Mouse (Mus musculus) intestine, embryonic 16.5 days (tissue): ENCODE measurements around the gene Mpeg1. TPM values are rescaled to one million over a fixed set of nuclear protein-coding genes. Genes with fewer than 3 reads are reported as not detected.

Experiments used
- ATAC-seq: fragments of 200-750 bp; cut with Nextera tagmentation; 2 replicates; pipeline ENCODE4 v1.8.0; 2017; ENCODE audit warnings: moderate TSS enrichment, moderate library complexity
- H3K27ac ChIP-seq: fragments of 300-500 bp; sonication (generic); 2 replicates; pipeline ENCODE4 v1.5.1; 2014; ENCODE audit warnings: mild to moderate bottlenecking, low read length
- H3K27me3 ChIP-seq: fragments of 300-500 bp; sonication (generic); replicated peaks from 2 replicates; pipeline ENCODE4 v1.6.1; 2014; ENCODE audit warnings: low read length, control low read depth, mixed read lengths; ENCODE audit not compliant: control insufficient read depth, insufficient read depth
- H3K36me3 ChIP-seq: fragments of 300-500 bp; sonication (generic); 2 replicates; pipeline ENCODE4 v1.6.1; 2014; ENCODE audit warnings: low read length, control low read depth; ENCODE audit not compliant: control insufficient read depth, insufficient read depth
- H3K4me1 ChIP-seq: fragments of 300-500 bp; sonication (generic); 2 replicates; pipeline ENCODE4 v1.6.1; 2014; ENCODE audit warnings: low read length, control low read depth, mixed read lengths; ENCODE audit not compliant: control insufficient read depth, insufficient read depth
- H3K4me2 ChIP-seq: fragments of 300-500 bp; sonication (generic); 2 replicates; pipeline ENCODE4 v1.6.1; 2014; ENCODE audit warnings: low read depth, low read length, control low read depth
- H3K4me3 ChIP-seq: fragments of 300-500 bp; sonication (generic); 2 replicates; pipeline ENCODE4 v1.5.1; 2014; ENCODE audit warnings: mild to moderate bottlenecking, low read length
- H3K9ac ChIP-seq: fragments of 300-500 bp; sonication (generic); 2 replicates; pipeline ENCODE4 v1.6.1; 2014; ENCODE audit warnings: low read depth, low read length
- H3K9me3 ChIP-seq: fragments of 300-500 bp; sonication (generic); 2 replicates; pipeline ENCODE4 v1.6.1; 2016; ENCODE audit warnings: low read length, control low read depth; ENCODE audit not compliant: control insufficient read depth
- WGBS: fragments of 180-500 bp; shearing (Covaris S2); extraction: QIAGEN DNeasy Blood & Tissue Kit; methylation state at CpG from one replicate; pipeline ENCODE4 v1.1.7; 2014; 5-methylcytosine and 5-hydroxymethylcytosine counted together
- polyA plus RNA-seq: library from polyadenylated mRNA; unstranded; fragments of >200 nt; fragmentation: Nextera tagmentation; extraction: Ambion mirVana; gene quantifications from 2 replicates; pipeline ENCODE4 v1.2.1, GENCODE M21; 2015

The Mpeg1 gene
- polyA plus RNA-seq, 1 experiment from 2014 or later = 0.97 TPM

DNA sequence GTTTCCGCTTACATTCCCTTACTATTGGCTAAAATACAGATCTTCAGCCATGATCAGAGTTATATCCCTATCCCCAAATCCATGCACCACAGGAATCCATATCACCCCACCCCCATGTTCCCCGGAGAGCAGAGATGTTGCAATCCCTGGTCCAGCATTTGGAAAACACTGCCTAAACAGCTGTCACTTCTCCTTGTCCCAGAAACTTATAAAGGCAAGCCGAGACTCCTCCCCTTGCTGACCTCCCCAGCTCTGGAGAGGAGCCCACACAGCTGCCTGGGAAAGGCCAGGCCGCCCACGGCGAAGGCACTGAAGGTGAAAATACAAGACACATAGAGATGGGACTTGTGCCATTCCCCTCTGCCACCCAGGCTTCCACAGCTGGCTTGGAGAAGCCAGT, 26.3 kb downstream of the Mpeg1 start:
- no peak overlapping the region for H3K9ac ChIP-seq
- WGBS = 60% methylated on average over 6 of the region's 6 CpGs

GRCm38 (mm10) chr19:12487511-12488204, 27.1 kb downstream of the Mpeg1 start:
- H3K27me3 ChIP-seq = no peaks in the 10 kb centered on the region
- H3K27ac ChIP-seq = peak overlapping the region; percentile 95
- H3K9me3 ChIP-seq = no peaks in the 10 kb centered on the region
- no peak overlapping the region for H3K4me2 ChIP-seq
- WGBS = 75% methylated on average over 12 of the region's 12 CpGs
- peaks cover 22% of the 10 kb centered on the region for H3K36me3 ChIP-seq
- ATAC-seq = peak; percentile 9
- no peak overlapping the region for H3K4me3 ChIP-seq
- H3K4me1 ChIP-seq = peaks cover 42% of the 10 kb centered on the region
- no peak overlapping the region for H3K9ac ChIP-seq

More for the DNA sequence above, 26.3 kb downstream of the Mpeg1 start:
- H3K27me3 ChIP-seq = no peaks in the 10 kb centered on the region
- no peak overlapping the region for H3K4me2 ChIP-seq
- ATAC-seq = peak; percentile 16
- no peak overlapping the region for H3K4me3 ChIP-seq
- peaks cover 20% of the 10 kb centered on the region for H3K36me3 ChIP-seq
- no peaks in the 10 kb centered on the region for H3K9me3 ChIP-seq
- peak overlapping the region; percentile 95 for H3K27ac ChIP-seq
- peaks cover 42% of the 10 kb centered on the region for H3K4me1 ChIP-seq

GRCm38 (mm10) chr19:12488205-12488966, 27.8 kb downstream of the Mpeg1 start:
- peak overlapping the region; percentile 44 for H3K4me2 ChIP-seq
- peak overlapping the region; percentile 59 for H3K9ac ChIP-seq

DNA sequence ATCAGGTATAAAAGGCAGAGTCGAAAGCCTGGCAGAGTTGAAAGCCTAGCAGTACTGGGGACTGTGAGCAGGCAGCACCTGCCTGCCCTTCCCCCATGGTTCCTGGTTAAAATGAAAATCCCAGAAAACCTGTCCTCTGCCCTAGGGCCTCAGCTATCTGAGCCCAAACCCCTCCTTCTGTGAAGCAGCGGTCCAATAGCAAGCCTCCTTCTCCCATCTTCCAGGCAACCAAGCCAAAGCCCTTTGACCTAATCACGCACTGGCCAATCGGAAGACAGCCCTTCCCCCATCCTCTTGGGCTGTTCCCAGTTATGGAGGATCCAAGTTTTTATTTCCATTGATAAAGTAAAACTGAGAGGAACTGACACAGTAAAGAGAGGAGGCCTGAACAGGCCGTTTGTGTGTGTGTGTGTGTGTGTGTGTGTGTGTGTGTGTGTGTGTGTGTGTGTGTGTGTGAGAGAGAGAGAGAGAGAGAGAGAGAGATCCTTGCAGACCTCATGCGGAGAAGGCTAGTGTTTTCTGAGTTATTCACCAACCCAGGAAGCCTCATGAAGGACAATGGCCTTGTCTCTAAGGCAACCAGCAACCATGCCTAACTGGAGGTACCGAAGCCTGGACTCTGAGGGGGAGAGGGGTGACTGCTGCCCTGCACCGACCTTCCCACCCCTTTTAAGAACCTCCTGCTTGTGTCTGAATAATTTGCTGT, 28.5 kb downstream of the Mpeg1 start:
- Histone ChIP-seq H3K4me1 (peaks cover 42% of the 10 kb centered on the region), H3K4me2 (peak overlapping the region; percentile 44), H3K27ac (peak overlapping the region; percentile 95), H3K9ac (peak overlapping the region; percentile 59), H3K9me3 (no peaks in the 10 kb centered on the region), H3K27me3 (no peaks in the 10 kb centered on the region), H3K4me3 (peak overlapping the region; percentile 33), H3K36me3 (peaks cover 22% of the 10 kb centered on the region)
- ATAC-seq = peak; percentile 87
- WGBS = 24% methylated on average over 8 of the region's 8 CpGs

More at GRCm38 (mm10) chr19:12488205-12488966, 27.8 kb downstream of the Mpeg1 start:
- no peaks in the 10 kb centered on the region for H3K27me3 ChIP-seq
- ATAC-seq = peak; percentile 90
- peak overlapping the region; percentile 19; the same call in 1 of the 2 replicates for H3K4me3 ChIP-seq
- no peaks in the 10 kb centered on the region for H3K9me3 ChIP-seq
- WGBS = 21% methylated on average over 9 of the region's 9 CpGs
- H3K36me3 ChIP-seq = peaks cover 22% of the 10 kb centered on the region
- peak overlapping the region; percentile 95 for H3K27ac ChIP-seq
- peaks cover 42% of the 10 kb centered on the region for H3K4me1 ChIP-seq

DNA sequence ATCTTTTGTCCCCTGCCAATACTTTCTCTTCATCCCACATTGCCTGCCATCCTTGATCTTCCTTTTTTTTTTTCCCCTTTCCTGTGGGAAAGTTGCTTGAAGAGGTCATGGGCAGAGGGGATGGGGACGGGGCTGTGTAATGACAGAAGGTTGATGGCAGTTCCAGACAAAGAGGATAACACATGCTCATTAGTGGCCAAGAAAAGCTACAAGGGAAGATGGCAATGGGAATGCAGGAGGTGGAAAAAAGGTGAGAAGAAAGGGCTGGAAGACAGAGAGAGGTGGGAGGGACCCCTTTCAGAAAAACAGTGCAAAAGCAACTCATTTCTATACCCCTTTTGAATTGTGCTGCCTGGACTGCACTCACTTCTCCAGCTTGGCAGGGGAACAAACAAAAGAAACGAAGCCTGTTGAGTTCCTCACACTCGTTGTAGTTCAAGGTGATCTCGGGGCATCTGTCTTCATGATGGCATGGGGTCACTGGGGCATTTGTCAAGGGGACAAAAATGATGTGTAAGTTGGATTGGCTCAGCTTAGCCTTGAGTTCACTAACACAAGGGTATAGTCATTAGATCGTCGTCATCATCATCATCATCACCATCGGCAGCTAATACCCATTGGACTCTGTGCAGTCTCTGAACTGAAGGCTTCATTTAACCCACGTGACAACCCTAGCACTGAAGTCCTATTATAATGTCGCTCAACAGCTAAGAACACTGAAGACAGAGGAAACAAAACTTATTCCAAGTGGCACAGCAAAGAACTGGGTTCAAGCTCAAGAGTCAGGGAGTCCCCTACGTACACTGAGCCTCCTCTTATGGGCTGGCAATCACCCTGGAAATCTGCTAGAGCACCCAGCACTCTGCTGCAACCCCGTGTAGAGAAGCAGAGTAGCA, 29.3 kb downstream of the Mpeg1 start:
- WGBS = 78% methylated on average over 11 of the region's 11 CpGs
- H3K27ac ChIP-seq = peak overlapping the region; percentile 95
- peaks cover 17% of the 10 kb centered on the region for H3K36me3 ChIP-seq
- peak overlapping the region; percentile 36; the same call in 1 of the 2 replicates for H3K9ac ChIP-seq
- ATAC-seq = no peak
- H3K9me3 ChIP-seq = no peaks in the 10 kb centered on the region
- peak overlapping the region; percentile 42 for H3K4me2 ChIP-seq
- H3K4me3 ChIP-seq = peak overlapping the region; percentile 33
- H3K4me1 ChIP-seq = peaks cover 39% of the 10 kb centered on the region
- no peaks in the 10 kb centered on the region for H3K27me3 ChIP-seq

DNA sequence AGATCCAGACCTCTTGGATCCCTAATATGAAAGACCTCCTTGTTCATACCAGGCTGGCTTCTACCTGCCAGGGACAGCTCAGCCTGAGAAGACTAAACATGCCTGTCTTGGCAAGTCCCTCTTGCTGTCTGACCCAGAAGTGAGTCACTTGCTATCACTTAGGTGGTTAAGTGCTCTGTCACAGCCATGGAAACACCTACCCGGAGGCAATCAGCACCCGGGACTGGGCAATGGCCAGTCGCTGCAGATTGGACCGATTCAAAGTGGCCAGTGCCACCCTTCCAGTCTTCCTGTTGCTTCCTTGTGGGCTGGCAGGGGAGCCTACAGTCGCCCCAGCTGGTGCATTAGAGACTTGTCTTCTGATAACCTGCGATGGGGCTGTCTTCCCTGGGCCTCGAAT, 31.1 kb downstream of the Mpeg1 start:
- ATAC-seq = no peak
- Histone ChIP-seq H3K9ac (no peak overlapping the region), H3K9me3 (no peaks in the 10 kb centered on the region), H3K27ac (no peak overlapping the region), H3K4me2 (no peak overlapping the region), H3K36me3 (peaks cover 10% of the 10 kb centered on the region), H3K27me3 (no peaks in the 10 kb centered on the region), H3K4me1 (peaks cover 28% of the 10 kb centered on the region), H3K4me3 (no peak overlapping the region)
- 95% methylated on average over 7 of the region's 7 CpGs for WGBS

DNA sequence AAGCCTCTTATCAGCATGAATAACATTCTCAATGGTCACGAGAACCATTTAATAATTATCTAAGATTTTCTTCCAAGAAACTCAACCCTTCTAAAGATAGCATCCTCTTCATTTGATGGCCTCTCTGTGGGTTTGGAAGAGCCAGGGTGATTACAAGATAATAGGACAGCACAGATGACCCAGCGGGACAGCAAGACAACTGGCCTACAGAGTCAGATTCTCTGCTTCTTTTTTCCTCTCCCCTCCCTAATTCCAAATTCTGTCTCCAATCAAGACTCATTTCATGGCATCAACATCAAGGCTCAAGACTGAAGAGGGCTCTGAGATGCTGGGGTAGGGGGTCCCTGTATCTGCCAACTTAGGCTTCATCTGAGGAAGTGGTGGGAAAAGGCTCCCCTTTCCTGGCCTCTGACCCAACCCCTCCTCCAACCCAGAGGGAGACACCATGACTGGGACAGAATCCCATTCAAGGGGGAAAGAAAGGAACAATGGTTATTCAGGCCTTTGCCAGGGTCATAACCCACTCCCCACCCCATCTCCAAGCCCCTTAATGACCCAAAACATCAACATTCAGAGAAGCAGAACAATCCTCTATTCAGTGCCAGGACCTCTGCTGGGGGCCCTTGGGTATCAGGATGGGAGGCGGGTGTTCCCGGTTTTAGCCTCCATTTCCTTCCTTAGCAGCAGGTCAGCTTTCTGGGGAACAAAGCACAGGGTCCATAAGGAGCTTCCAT, 33.0 kb downstream of the Mpeg1 start:
- no peak overlapping the region for H3K9ac ChIP-seq
- no peaks in the 10 kb centered on the region for H3K9me3 ChIP-seq
- H3K27ac ChIP-seq = no peak overlapping the region
- no peak for ATAC-seq
- no peak overlapping the region for H3K4me2 ChIP-seq
- peaks cover 10% of the 10 kb centered on the region for H3K36me3 ChIP-seq
- H3K4me3 ChIP-seq = no peak overlapping the region
- no peaks in the 10 kb centered on the region for H3K27me3 ChIP-seq
- H3K4me1 ChIP-seq = peaks cover 8% of the 10 kb centered on the region
- WGBS = 64% methylated on average over 4 of the region's 4 CpGs

DNA sequence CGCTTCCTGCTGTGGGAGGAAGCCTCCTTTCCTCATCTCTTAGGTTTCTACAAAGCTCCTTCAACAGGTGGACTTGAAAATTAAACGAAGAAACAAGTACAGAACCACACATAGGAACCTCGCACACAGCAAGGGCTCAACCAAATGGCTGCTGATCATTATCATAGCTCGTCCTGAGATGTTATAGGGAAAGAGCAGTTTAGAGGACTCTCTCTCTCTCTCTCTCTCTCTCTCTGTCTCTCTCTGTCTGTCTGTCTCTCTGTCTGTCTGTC, 33.5 kb downstream of the Mpeg1 start:
- no peak for ATAC-seq
- 73% methylated on average over 4 of the region's 4 CpGs for WGBS
- H3K4me2 ChIP-seq = no peak overlapping the region
- H3K36me3 ChIP-seq = peaks cover 10% of the 10 kb centered on the region
- H3K9ac ChIP-seq = no peak overlapping the region
- H3K4me3 ChIP-seq = no peak overlapping the region
- no peak overlapping the region for H3K27ac ChIP-seq
- no peaks in the 10 kb centered on the region for H3K27me3 ChIP-seq
- H3K9me3 ChIP-seq = no peaks in the 10 kb centered on the region
- peaks cover 7% of the 10 kb centered on the region for H3K4me1 ChIP-seq
